Comparison of ENCODE assay signal across 8 mouse cellular contexts in the genomic region with DNA sequence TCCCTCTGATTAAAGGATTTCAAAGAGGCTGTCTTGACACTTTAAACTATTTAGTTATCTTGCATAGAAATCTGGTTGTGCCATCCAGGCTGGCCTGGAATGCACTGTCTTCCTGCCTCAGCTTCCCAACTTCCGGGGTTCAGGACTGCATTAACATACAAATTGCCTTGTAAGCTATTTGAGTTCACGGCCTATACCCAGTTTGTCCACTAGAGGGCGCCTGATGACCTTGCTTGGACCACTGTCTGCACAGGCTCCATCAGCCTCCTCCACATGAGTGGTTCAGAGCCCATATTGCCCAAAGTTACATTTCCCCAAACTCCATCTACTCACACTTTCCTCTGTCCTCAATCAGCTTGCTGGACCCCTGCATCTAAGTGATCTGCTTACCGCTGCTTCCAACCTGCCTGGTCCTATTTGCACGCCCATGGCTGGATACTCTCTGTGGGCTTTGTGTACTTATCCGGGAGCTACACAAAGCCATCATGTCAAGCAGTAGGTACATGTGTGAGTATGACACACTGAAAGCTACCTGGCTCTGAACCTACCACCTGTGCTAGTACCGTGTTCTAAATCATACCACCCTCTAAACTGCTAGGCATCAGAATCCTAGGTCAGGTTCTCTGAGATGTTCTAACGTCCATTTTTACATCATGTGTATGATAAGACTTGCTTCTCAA. TPM values are rescaled to one million over a fixed set of nuclear protein-coding genes. Genes with fewer than 3 reads are reported as not detected.
DNase-seq lines count a peak whose midpoint lies in the region; ATAC-seq and TF ChIP-seq lines count a peak whose summit lies in the region.

No protein-coding gene starts in this region.

- no peaks in the 10 kb centered on the region for H3K9me3 ChIP-seq in hindbrain, embryonic 13.5 days

- no peak overlapping the region for H3K4me2 ChIP-seq in hindbrain, embryonic 13.5 days

- H3K27ac ChIP-seq in hindbrain, embryonic 13.5 days: no peak overlapping the region

- H3K4me3 ChIP-seq in hindbrain, embryonic 13.5 days: no peak overlapping the region

- no peaks in the 10 kb centered on the region for H3K27me3 ChIP-seq in Patski
- no peaks in the 10 kb centered on the region for H3K27me3 ChIP-seq in hindbrain, embryonic 13.5 days

- H3K9ac ChIP-seq in hindbrain, embryonic 13.5 days: no peak overlapping the region

- WGBS in hindbrain, embryonic 13.5 days: 55% methylated on average over 8 of the region's 8 CpGs

- CTCF ChIA-PET in Patski (lab: Charles Lee): interaction anchor here (0.8 to 3.9 kb wide), 21 partner anchors 9 to 135 kb away, joined by 3 to 51 read pairs (median 7); no protein-coding TSS in a partner anchor

- in situ Hi-C loops in Patski (cut with MboI; ENCODE audit: low pct_unique_long_range_greater_than_20kb): loop anchor here (5.0 to 10.0 kb wide), 2 partner anchors 128 to 605 kb away; no protein-coding TSS in a partner anchor

- peak; percentile 94 for TF ChIP-seq CTCF in Patski (IDR thresholded peaks at IDR 0.05)

- H3K36me3 ChIP-seq in hindbrain, embryonic 13.5 days: peaks cover 5% of the 10 kb centered on the region; the same call in 1 of the 2 replicates

- H3K4me1 ChIP-seq in hindbrain, embryonic 13.5 days (replicated peaks): no peaks in the 10 kb centered on the region

- ATAC-seq in Patski: peak; percentile 52
- ATAC-seq in hindbrain, embryonic 13.5 days (ENCODE audit: low FRiP score): peak; percentile 83

- POLR2A ChIA-PET in Patski (lab: Charles Lee): interaction anchor here (0.6 to 4.0 kb wide), 11 partner anchors 20 to 125 kb away, joined by 3 to 28 read pairs (median 3); no protein-coding TSS in a partner anchor

- DNase-seq in Patski (ENCODE audit: low read depth, low spot score): no peak
- DNase-seq in cerebellum, adult 9-11 months: peak; percentile 59
- DNase-seq in frontal cortex, postnatal 10 days (ENCODE audit: low spot score in 2 of 2): peak; percentile 57 to 77
- peak; percentile 77 to 85 for DNase-seq in layer of hippocampus, postnatal 14 days (ENCODE audit: low spot score in 2 of 2)
- peak; percentile 83 for DNase-seq in lung, postnatal 25 days (ENCODE audit: low spot score)
- DNase-seq in retina, postnatal 1 day: peak; percentile 92
- DNase-seq in thymus, postnatal 36 days: peak; percentile 77 to 81

RNA-seq across cellular contexts. Expression of a gene that starts 41.2 kb away (rescaled TPM):
- 23.9 TPM for polyA plus RNA-seq in Patski (2021)
- polyA plus RNA-seq in hindbrain, embryonic 13.5 days (2015; fragmentation: Nextera tagmentation; extraction: Ambion mirVana): 48.0 and 48.3 TPM in 2 replicates
- 10 to 100 TPM; 21.3 to 21.7 TPM for total RNA-seq in layer of hippocampus, postnatal 14 days (2021)

RNA-seq across cellular contexts. Expression of a gene that starts 41.3 kb away (rescaled TPM):
- 24.4 TPM for polyA plus RNA-seq in Patski (2021)
- polyA plus RNA-seq in hindbrain, embryonic 13.5 days (2015; fragmentation: Nextera tagmentation; extraction: Ambion mirVana): 16.0 and 16.4 TPM in 2 replicates
- total RNA-seq in layer of hippocampus, postnatal 14 days (2021): 10 to 100 TPM; 40.6 to 42.3 TPM

RNA-seq across cellular contexts. Expression of a gene that starts 57.1 kb away (rescaled TPM):
- 380 TPM for polyA plus RNA-seq in Patski (2021)
- 19.8 and 21.2 TPM in 2 replicates for polyA plus RNA-seq in hindbrain, embryonic 13.5 days (2015; fragmentation: Nextera tagmentation; extraction: Ambion mirVana)
- 10 to 100 TPM; 43.5 to 46.4 TPM for total RNA-seq in layer of hippocampus, postnatal 14 days (2021)

Comparison
In these comparisons a context has a peak if more than half of its experiments do, and no peak if none do; other contexts are left out.
1. RNA of a gene that starts 57.1 kb away (polyA plus RNA-seq): 380 TPM in Patski (single experiment); 19.8 to 21.2 TPM in hindbrain, embryonic 13.5 days; every median in the first group is over 10 times any median in the second.